Mouse (Mus musculus): ENCODE results near the gene Klhl30. TPM values are rescaled to one million over a fixed set of nuclear protein-coding genes. Genes with fewer than 3 reads are reported as not detected.

The Klhl30 gene
- 0.10 TPM in 1 of 2 replicates, not detected in the other for polyA plus RNA-seq (2012; rRNA removed)

DNA sequence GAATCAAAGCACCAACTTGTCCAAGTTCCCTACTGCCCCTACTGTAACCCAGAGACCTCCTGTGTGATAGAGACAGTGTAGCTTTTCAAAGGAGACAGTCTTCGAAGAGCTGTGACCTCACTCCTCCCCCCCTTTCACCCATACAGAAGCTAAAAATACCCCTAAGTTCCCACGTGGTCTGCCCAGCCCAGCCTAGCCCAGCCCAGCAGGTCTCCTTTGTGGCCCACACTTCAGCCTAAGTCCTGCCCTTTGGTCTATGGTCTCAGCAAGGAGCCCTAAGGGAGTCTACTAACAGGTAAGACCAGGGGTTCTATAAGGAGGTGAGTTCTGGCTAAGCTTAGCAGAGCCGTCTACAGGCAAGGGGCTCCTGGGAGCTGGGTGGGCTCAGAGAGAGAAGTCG lies at the start of gene Klhl30:
Klhl30 (plus strand) TSS at position 176 of the 400 bp plus-strand sequence.

DNA sequence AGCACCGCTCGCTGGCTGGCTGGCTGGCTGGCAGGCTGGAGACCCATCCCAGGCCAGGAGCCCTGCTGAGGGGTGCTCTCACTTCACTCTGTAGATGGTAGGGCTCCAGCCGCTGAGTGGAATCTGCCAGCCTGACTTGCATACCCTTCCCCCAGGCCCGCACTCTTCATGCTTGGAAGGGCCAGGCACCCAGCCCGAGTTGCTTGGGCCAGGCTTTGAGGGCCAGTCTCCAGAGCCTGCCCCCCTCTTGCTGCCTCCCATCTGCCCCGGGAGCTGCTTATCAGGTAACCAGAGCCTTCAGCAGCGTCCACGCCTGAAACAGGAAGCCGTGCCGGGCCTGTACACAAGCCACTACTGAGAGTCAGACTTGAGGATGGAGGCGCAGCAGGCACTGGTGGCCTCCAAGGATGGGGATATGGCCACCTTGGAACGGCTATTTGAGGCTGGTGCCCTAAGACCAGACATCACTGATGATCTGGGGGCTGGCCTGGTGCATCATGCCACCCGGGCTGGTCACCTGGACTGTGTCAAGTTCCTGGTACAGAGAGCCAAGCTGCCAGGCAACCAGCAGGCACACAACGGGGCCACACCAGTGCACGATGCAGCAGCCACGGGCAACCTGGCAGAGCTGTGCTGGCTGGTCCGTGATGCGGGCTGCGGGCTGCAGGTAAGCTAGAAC lies 28.9 kb upstream of the Klhl30 start, which contains the start of gene Espnl:
Espnl (plus strand) TSS at position 316 of the 679 bp plus-strand sequence.

DNA sequence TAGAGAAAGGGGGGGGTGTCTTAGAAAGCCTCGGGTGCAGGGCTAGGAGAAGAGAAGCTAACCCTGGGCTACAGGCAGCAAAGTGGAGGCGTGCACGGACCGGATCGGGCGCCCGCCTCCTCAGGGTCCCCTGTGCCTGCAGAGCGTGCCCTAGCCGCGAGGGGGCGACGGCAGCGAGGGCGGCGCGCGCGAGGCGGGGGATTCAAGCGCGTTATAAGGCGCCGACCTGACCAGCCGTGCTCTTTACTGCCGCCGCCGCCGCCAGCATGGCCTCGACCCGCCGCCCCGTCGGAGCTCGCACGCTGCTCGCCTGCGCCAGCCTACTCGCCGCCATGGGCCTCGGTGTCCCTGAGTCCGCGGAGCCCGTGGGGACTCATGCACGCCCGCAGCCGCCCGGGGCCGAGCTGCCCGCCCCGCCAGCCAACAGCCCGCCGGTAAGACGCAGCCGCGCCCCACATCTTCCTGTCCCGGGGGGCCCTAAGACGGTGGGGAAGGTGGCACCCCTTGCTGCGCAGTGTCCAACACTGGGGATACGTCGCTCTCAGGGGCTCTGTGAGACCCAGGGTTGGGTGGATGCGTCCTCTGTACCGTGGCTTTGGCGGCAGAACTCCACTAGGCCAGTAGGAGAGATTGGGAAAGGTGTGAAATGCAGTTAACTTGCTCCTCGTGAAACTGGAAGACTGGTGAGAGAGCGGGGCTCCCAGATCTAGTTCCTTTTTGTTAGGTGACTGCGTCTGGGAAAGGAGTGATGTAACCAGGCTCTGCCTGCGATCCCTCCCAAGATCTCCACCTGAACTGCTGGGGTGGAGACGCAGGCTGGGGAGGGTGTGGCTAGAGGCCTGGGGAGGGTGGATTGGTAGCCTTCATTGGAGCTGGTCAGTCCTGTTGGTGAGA lies 15.6 kb downstream of the Klhl30 start, which contains the start of gene Erfe:
Erfe (plus strand) TSS at position 216 of the 894 bp plus-strand sequence.

DNA sequence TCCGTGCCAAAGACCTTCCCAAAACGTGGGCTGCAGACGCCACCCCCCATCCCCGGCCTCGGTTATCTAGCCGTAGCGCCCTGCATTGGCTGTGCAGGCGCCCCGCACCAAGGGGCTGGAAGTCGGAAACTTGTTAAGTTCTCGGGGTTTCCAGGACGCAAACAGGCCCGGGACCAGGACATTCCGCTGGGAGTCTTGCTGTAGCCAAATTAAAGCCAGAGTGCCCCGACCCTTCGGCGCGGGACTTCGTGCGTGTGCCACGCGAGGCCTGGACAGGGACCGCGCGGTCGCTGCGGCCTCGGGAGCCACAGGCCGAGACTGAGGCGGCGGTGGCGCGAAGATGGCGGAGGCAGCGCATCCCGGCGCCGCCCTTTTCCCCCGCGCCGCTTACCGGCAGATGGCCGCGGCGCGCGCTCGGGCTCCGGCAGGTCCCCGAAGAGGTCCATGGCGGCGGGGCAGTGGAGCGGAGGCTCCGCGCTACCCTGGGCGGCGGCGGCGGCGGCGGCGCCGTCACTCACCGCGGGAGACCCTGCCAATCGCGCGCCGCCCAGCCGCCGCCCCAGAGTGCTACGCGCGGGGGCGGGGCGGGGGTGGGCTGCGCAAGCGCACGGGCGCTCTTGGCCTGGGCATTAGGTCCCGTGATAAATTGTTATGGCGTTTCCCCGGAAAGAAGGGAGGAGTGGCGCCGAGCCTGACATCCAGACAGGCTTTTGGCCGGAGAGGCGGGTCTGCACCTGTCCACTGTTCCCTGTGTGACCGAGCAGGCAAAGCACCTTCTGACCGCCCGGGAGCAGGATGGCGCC lies 47.6 kb downstream of the Klhl30 start, which contains the start of gene Ilkap:
Ilkap (minus strand) TSS at position 556 of the 803 bp plus-strand sequence.

Other genes starting within 250 kb of the Klhl30 start
- gene Rbm44, start 205.9 kb upstream of the Klhl30 start, polyA plus RNA-seq (2012; rRNA removed): 1.3 and 1.6 TPM in 2 replicates
- 2.3 and 2.8 TPM in 2 replicates for gene Ramp1, start 171.2 kb upstream of the Klhl30 start, polyA plus RNA-seq (2012; rRNA removed)
- 37.2 and 42.0 TPM in 2 replicates for gene Ube2f, start 100.7 kb upstream of the Klhl30 start, polyA plus RNA-seq (2012; rRNA removed)
- gene Scly, start 52.7 kb upstream of the Klhl30 start, polyA plus RNA-seq (2012; rRNA removed): 18.1 and 20.6 TPM in 2 replicates
- 0.01 and 0.03 TPM in 2 replicates for gene Espnl, start 28.9 kb upstream of the Klhl30 start, polyA plus RNA-seq (2012; rRNA removed)
- 2.4 and 3.1 TPM in 2 replicates for gene Erfe, start 15.4 kb downstream of the Klhl30 start, polyA plus RNA-seq (2012; rRNA removed)
- gene Ilkap, start 47.8 kb downstream of the Klhl30 start, polyA plus RNA-seq (2012; rRNA removed): 51.0 and 52.4 TPM in 2 replicates
- gene Hes6, start 63.0 kb downstream of the Klhl30 start, polyA plus RNA-seq (2012; rRNA removed): 9.7 and 11.4 TPM in 2 replicates
- 2.8 and 3.5 TPM in 2 replicates for gene Per2, start 108.3 kb downstream of the Klhl30 start, polyA plus RNA-seq (2012; rRNA removed)
- gene Traf3ip1, start 143.6 kb downstream of the Klhl30 start, polyA plus RNA-seq (2012; rRNA removed): 3.9 and 4.0 TPM in 2 replicates
- gene Asb1, start 189.5 kb downstream of the Klhl30 start, polyA plus RNA-seq (2012; rRNA removed): 9.2 and 11.6 TPM in 2 replicates